Mouse (Mus musculus) splenic B cell, adult 2 months (primary cell): Measurements from ENCODE around the gene Strip2.

Source experiments
- DNase-seq: peaks from one replicate; pipeline ENCODE4 v3.0.0-alpha.2; 2011; ENCODE audit warnings: low read depth, low spot score
- H3K27me3 ChIP-seq: 2 replicates; pipeline ENCODE4 v1.6.1; 2012; ENCODE audit warnings: mild to moderate bottlenecking, low read length, moderate library complexity, mixed read lengths; ENCODE audit not compliant: control insufficient read depth, poor library complexity, insufficient read depth, severe bottlenecking
- H3K36me3 ChIP-seq: 2 replicates; pipeline ENCODE4 v1.6.1; 2012; ENCODE audit warnings: mild to moderate bottlenecking, low read length, moderate library complexity, mixed read lengths; ENCODE audit not compliant: control insufficient read depth, poor library complexity, insufficient read depth, severe bottlenecking

Gene Strip2

GRCm38 (mm10) chr6:29910631-29911030 lies 6.2 kb upstream of the Strip2 start:
- Histone ChIP-seq H3K27me3 (no peaks in the 10 kb centered on the region), H3K36me3 (no peaks in the 10 kb centered on the region; the same call in 1 of the 2 replicates)
- no peak for DNase-seq

DNA sequence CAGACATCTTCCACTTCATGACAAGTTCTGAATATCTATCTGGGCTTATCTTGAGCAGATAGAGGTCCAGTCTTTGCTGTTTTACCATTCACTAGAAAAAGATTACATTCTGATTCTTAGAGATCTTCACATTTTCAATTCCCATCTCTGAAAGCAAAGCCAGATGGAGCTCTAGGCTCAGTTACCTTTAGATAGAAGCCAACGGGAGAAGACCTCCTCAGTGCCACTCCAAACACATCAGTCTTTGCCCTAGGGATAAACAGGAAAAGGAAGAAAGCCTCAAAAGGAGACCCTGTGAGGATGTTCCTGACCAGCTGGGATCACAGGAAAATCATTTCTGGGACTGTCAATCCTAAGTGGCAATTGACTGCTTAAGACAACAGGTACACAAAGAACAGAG lies 3.1 kb upstream of the Strip2 start:
- no peak for DNase-seq
- no peaks in the 10 kb centered on the region; the same call in 1 of the 2 replicates for H3K36me3 ChIP-seq

DNA sequence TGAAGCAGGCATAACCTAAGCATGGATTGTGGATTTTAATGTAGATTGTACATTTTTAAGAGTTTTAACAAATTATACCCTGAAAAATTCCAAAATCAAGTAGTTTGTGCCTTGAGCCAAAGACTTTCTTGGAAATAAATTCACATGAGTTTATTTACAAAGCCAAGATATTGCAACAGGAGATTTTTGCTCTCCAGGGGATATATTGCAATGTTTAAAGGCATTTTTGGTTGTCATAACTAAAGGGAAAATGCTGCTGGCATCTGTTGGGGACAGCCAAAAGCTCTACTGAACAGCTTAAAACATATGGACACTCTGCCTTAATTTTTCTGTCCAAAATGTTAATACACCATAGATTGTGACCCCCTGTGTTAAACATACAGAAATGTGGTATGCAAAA lies 2.7 kb upstream of the Strip2 start:
- Histone ChIP-seq H3K36me3 (no peaks in the 10 kb centered on the region; the same call in 1 of the 2 replicates), H3K27me3 (peaks cover 2% of the 10 kb centered on the region; the same call in 1 of the 2 replicates)
- DNase-seq = no peak

More for the DNA sequence above, 3.1 kb upstream of the Strip2 start:
- H3K27me3 ChIP-seq = peaks cover 2% of the 10 kb centered on the region; the same call in 1 of the 2 replicates

GRCm38 (mm10) chr6:29915836-29916235 lies 976 bp upstream of the Strip2 start:
- H3K27me3 ChIP-seq = peaks cover 2% of the 10 kb centered on the region; the same call in 1 of the 2 replicates
- no peak for DNase-seq
- no peaks in the 10 kb centered on the region for H3K36me3 ChIP-seq

GRCm38 (mm10) chr6:29917383-29917720 lies 540 bp downstream of the Strip2 start:
- Histone ChIP-seq H3K36me3 (no peaks in the 10 kb centered on the region), H3K27me3 (peaks cover 2% of the 10 kb centered on the region; the same call in 1 of the 2 replicates)
- DNase-seq = no peak

DNA sequence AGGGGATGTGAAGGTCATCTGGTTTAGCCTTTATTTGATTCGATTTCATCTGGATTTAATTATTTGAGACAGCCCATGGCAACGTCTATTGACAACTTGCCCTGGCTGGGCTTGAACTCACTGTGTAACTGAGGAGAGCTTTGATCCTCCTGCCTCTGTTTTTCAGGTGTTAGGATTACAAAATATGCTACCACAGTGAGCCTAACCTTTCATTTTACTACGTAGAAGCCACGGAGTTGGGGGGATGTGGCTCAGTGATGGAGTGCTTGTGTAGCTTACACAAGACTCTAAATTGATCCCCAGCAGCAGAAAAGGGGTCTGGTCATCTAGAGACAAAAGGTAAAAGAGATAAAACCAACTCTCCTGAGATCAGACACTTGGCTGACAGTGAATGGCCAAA lies 1.1 kb downstream of the Strip2 start:
- peak; percentile 6 for DNase-seq
- Histone ChIP-seq H3K36me3 (no peaks in the 10 kb centered on the region), H3K27me3 (peaks cover 2% of the 10 kb centered on the region; the same call in 1 of the 2 replicates)

DNA sequence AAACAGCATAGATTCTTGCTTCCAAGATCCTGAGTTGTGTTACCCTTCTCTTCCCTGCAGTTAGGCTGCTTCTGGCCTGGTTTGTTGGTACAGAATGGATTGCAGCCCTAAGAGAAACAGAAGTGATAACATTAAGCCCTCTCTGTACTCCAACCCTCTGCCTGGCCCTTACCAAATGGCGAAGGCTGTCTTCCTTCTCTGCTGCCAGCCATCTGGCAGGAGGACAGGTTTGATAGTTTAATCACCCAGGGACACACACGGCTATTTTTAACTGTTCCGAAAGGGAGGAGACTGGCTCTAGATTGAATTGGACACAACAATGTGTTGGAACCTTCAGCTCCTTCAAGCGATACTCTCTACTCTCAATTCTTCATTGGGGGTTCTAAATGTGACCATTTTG lies 6.7 kb downstream of the Strip2 start:
- H3K36me3 ChIP-seq = no peaks in the 10 kb centered on the region
- DNase-seq = no peak

DNA sequence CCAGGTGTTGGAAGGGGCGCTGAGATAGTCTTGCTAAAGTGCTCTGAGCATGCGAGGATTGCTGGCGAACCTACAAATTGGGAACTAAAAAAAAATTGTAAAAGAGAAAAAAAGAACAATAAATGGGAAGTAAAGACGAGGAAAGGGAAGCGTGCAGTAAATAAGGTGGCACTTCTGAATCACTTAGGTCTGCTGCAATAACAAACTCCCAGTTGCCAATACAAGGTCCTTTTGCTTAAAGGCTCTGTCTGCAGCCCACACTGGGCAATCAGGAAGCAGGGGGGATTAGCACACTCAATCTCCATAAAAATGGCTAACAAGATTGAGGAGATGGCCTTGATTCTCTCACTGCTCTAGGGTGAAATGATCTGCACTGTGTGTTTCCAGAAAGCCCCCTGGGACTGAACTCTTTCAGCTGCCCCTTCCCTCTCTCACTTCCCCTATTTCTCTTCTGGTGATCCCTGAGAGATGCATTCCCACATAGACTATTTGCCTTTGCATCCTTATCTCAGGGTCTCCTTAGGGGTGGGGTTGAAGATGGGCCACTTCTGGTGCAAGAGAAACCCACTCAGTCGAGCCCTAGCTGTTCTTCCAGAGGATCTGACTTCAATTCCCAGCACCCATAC lies 8.9 kb downstream of the Strip2 start:
- no peaks in the 10 kb centered on the region for H3K27me3 ChIP-seq
- H3K36me3 ChIP-seq = no peaks in the 10 kb centered on the region
- DNase-seq = no peak

More for the DNA sequence above, 6.7 kb downstream of the Strip2 start:
- no peaks in the 10 kb centered on the region for H3K27me3 ChIP-seq

GRCm38 (mm10) chr6:29930087-29930486 lies 13.3 kb downstream of the Strip2 start:
- no peak for DNase-seq
- no peaks in the 10 kb centered on the region for H3K27me3 ChIP-seq
- no peaks in the 10 kb centered on the region for H3K36me3 ChIP-seq

DNA sequence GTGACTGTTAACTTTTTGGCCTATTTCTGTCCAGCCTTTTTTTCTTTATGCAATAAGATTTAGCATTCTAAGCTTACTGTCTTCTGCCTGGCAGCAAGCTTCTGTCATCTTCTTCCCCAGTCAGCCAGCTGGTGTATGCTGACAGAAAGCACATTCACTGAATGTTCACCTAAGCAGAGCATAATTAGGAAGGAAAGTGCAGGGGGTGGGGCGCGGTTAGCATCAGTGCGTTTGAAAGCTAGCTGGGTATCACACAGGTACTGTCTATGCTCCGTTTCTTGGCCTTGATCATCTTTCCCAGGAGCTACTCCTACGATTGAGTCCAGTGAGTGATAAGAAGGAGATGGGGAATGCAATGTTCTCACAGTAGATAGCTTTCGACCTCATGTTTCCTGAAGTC lies 13.9 kb downstream of the Strip2 start:
- H3K36me3 ChIP-seq = no peaks in the 10 kb centered on the region

DNA sequence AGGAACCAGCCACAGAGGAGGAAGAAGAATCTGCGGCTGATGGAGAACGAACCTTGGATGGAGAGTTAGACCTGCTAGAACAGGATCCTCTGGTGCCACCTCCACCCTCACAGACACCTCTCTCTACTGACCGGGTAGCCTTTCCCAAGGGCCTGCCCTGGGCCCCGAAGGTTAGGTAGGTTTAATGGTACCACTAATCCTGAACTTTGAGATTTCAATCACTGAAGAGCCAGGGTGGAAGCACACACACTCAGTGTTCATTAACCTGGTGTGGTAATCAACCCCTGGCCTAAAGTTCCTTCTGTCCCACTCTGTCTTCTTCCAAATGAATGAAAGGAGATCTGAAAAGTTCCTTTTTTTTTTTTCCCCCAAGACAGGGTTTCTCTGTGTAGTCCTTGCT lies 14.4 kb downstream of the Strip2 start:
- no peak for DNase-seq
- Histone ChIP-seq H3K36me3 (no peaks in the 10 kb centered on the region), H3K27me3 (no peaks in the 10 kb centered on the region)

More for the DNA sequence above, 13.9 kb downstream of the Strip2 start:
- H3K27me3 ChIP-seq = no peaks in the 10 kb centered on the region
- no peak for DNase-seq

DNA sequence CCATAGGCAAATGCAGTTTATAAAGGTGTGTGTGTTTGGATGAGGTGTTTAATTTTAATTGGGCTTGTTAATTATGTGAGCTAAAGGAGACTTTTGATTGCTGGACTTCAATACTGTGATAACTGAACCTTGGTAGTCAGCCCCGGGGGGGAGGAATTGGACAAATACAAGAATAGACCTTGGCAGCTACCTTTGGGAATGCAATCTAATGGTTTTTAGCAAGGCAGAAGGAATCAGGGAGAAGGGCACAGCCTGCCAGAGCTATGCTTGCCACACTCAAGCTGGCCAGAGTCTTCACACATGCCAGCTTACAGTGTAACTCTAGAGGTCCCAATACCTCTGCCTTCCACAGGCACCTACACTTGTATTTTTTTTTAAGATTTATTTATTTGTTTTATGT lies 18.9 kb downstream of the Strip2 start:
- no peak for DNase-seq
- H3K27me3 ChIP-seq = no peaks in the 10 kb centered on the region
- H3K36me3 ChIP-seq = no peaks in the 10 kb centered on the region

GRCm38 (mm10) chr6:29940428-29940827 lies 23.6 kb downstream of the Strip2 start:
- no peak for DNase-seq
- Histone ChIP-seq H3K36me3 (no peaks in the 10 kb centered on the region), H3K27me3 (no peaks in the 10 kb centered on the region)

DNA sequence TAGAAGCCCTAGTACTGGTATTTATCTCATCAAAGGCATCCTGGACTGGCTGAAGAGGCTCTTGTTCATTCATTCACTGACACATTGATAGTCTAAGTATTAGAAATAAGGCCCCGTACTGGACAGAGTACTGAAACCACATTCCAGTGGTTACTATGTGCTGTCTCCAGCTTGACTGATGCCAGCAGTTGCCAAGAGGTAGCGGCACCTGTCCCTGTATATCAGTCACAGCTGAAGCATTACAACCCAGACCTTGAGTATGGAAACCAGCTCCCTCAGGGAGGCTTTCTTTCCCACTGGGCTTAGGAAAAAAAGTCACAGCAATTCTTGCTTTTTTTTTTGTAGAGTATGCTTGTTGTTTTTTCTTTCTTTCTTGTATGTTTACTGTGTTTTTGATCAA lies 24.2 kb downstream of the Strip2 start:
- no peak for DNase-seq
- no peaks in the 10 kb centered on the region for H3K27me3 ChIP-seq
- H3K36me3 ChIP-seq = no peaks in the 10 kb centered on the region

- no peak for DNase-seq
- Histone ChIP-seq H3K36me3 (no peaks in the 10 kb centered on the region), H3K27me3 (no peaks in the 10 kb centered on the region)
Measured at GRCm38 (mm10) chr6:29944465-29944864, 27.7 kb downstream of the Strip2 start.

DNA sequence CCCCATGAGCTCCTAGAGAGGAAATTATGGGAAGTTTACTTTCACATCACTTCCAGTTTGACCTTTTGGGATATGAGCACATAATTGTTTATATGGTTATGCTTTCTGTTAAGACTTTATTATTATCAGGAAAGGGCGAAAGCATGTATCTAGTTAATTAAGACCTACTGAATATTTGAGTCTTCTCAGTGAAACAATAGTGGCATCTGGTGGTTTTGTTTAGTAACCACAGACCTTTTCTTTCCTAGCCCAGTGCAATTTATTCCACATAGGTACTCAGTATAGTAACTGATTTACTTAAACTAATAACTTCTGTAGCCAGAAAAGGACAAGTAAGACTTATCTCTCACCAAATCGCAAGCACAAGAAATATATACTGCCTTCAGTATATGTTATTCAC lies 29.8 kb downstream of the Strip2 start:
- Histone ChIP-seq H3K27me3 (no peaks in the 10 kb centered on the region), H3K36me3 (no peaks in the 10 kb centered on the region)
- DNase-seq = peak; percentile 34
